Mouse (Mus musculus): ENCODE results near the gene Khk. TPM values are rescaled to one million over a fixed set of nuclear protein-coding genes. Genes with fewer than 3 reads are reported as not detected.
"Not testable (repeated sequence)": the region's sequence is repeated elsewhere in the genome, so short reads cannot be mapped to it uniquely, and the experiment has no call there.

Gene Khk
- polyA plus RNA-seq (2016; fragmentation: Nextera tagmentation; extraction: Ambion mirVana): 7.1 and 7.8 TPM in 2 replicates

- Histone ChIP-seq H3K9me3 (replicated peaks) (no peaks in the 10 kb centered on the region), H3K27me3 (ENCODE audit: low read depth, poor library complexity, severe bottlenecking) (no peaks in the 10 kb centered on the region), H3K4me3 (peak within 1 kb of the TSS; percentile 59), H3K36me3 (peaks cover 48% of the 10 kb centered on the region), H3K27ac (peak within 1 kb of the TSS; percentile 83), H3K4me1 (peaks cover 61% of the 10 kb centered on the region)
- peak; percentile 99 for DNase-seq (ENCODE audit: low spot score)
- 1% methylated on average over 39 of the region's 40 CpGs for WGBS
Observed at GRCm38 (mm10) chr5:30921256-30922033, at the start of gene Khk. TSS of gene Khk (plus strand) at chr5:30921431.

- no peak overlapping the region for H3K27ac ChIP-seq
- peaks cover 72% of the 10 kb centered on the region for H3K36me3 ChIP-seq
- 90% methylated on average over 9 of the region's 9 CpGs for WGBS
- peaks cover 17% of the 10 kb centered on the region for H3K4me1 ChIP-seq
- H3K27me3 ChIP-seq (ENCODE audit: low read depth, poor library complexity, severe bottlenecking): no peaks in the 10 kb centered on the region
- H3K4me3 ChIP-seq: no peak overlapping the region
- no peak for DNase-seq (ENCODE audit: low spot score)
- H3K9me3 ChIP-seq (replicated peaks): no peaks in the 10 kb centered on the region
Observed at GRCm38 (mm10) chr5:30872574-30872973, 48.7 kb upstream of the Khk start.

GRCm38 (mm10) chr5:30874365-30874764, 46.9 kb upstream of the Khk start:
- 91% methylated on average over 7 of the region's 7 CpGs for WGBS
- peaks cover 22% of the 10 kb centered on the region for H3K4me1 ChIP-seq
- H3K36me3 ChIP-seq: peaks cover 78% of the 10 kb centered on the region

GRCm38 (mm10) chr5:30878616-30879015, 42.6 kb upstream of the Khk start:
- Histone ChIP-seq H3K27me3 (ENCODE audit: low read depth, poor library complexity, severe bottlenecking) (no peaks in the 10 kb centered on the region), H3K9me3 (replicated peaks) (no peaks in the 10 kb centered on the region), H3K36me3 (peaks cover 46% of the 10 kb centered on the region), H3K27ac (peak overlapping the region; percentile 54; the same call in 1 of the 2 replicates), H3K4me3 (no peak overlapping the region), H3K4me1 (peaks cover 24% of the 10 kb centered on the region)
- 31% methylated on average over 6 of the region's 6 CpGs for WGBS
- no peak for DNase-seq (ENCODE audit: low spot score)

More at GRCm38 (mm10) chr5:30874365-30874764, 46.9 kb upstream of the Khk start:
- Histone ChIP-seq H3K27me3 (ENCODE audit: low read depth, poor library complexity, severe bottlenecking) (no peaks in the 10 kb centered on the region), H3K4me3 (no peak overlapping the region), H3K9me3 (replicated peaks) (no peaks in the 10 kb centered on the region), H3K27ac (no peak overlapping the region)
- no peak for DNase-seq (ENCODE audit: low spot score)

GRCm38 (mm10) chr5:30879347-30879943, 41.8 kb upstream of the Khk start:
- H3K36me3 ChIP-seq: peaks cover 37% of the 10 kb centered on the region
- no peaks in the 10 kb centered on the region for H3K9me3 ChIP-seq (replicated peaks)
- peak overlapping the region; percentile 54; the same call in 1 of the 2 replicates for H3K27ac ChIP-seq
- WGBS: 83% methylated on average over 5 of the region's 5 CpGs
- peaks cover 24% of the 10 kb centered on the region for H3K4me1 ChIP-seq
- H3K4me3 ChIP-seq: no peak overlapping the region
- no peaks in the 10 kb centered on the region for H3K27me3 ChIP-seq (ENCODE audit: low read depth, poor library complexity, severe bottlenecking)
- DNase-seq (ENCODE audit: low spot score): no peak

- not testable (repeated sequence) for H3K4me3 ChIP-seq; H3K27ac ChIP-seq; H3K9me3 ChIP-seq (replicated peaks); DNase-seq (ENCODE audit: low spot score); H3K27me3 ChIP-seq (ENCODE audit: low read depth, poor library complexity, severe bottlenecking)
- H3K4me1 ChIP-seq: peaks cover 28% of the 10 kb centered on the region
- WGBS: 85% methylated on average over 4 of the region's 4 CpGs
- H3K36me3 ChIP-seq: peaks cover 14% of the 10 kb centered on the region
Observed at GRCm38 (mm10) chr5:30881839-30882238, 39.4 kb upstream of the Khk start.

- H3K4me3 ChIP-seq: peak overlapping the region; percentile 86; the same call in 1 of the 2 replicates
- 74% methylated on average over 4 of the region's 4 CpGs for WGBS
- H3K4me1 ChIP-seq: peaks cover 23% of the 10 kb centered on the region
- H3K27ac ChIP-seq: no peak overlapping the region
- H3K9me3 ChIP-seq (replicated peaks): no peaks in the 10 kb centered on the region
- H3K36me3 ChIP-seq: peaks cover 11% of the 10 kb centered on the region
- H3K27me3 ChIP-seq (ENCODE audit: low read depth, poor library complexity, severe bottlenecking): no peaks in the 10 kb centered on the region
- no peak for DNase-seq (ENCODE audit: low spot score)
Observed at GRCm38 (mm10) chr5:30886209-30886608, 35.0 kb upstream of the Khk start.

- Histone ChIP-seq H3K36me3 (peaks cover 17% of the 10 kb centered on the region), H3K9me3 (replicated peaks) (no peaks in the 10 kb centered on the region), H3K4me1 (peaks cover 23% of the 10 kb centered on the region), H3K27me3 (ENCODE audit: low read depth, poor library complexity, severe bottlenecking) (no peaks in the 10 kb centered on the region), H3K27ac (peak overlapping the region; percentile 98), H3K4me3 (peak overlapping the region; percentile 86)
- DNase-seq (ENCODE audit: low spot score): no peak
- 45% methylated on average over 5 of the region's 5 CpGs for WGBS
Observed at GRCm38 (mm10) chr5:30886731-30887130, 34.5 kb upstream of the Khk start.

- Histone ChIP-seq H3K4me3 (peak overlapping the region; percentile 86), H3K27me3 (ENCODE audit: low read depth, poor library complexity, severe bottlenecking) (no peaks in the 10 kb centered on the region), H3K36me3 (peaks cover 23% of the 10 kb centered on the region), H3K27ac (peak overlapping the region; percentile 98), H3K4me1 (peaks cover 23% of the 10 kb centered on the region), H3K9me3 (replicated peaks) (no peaks in the 10 kb centered on the region)
- DNase-seq (ENCODE audit: low spot score): peak; percentile 86
- WGBS: under 1% methylated on average over 19 of the region's 19 CpGs
Observed at GRCm38 (mm10) chr5:30887331-30887761, 33.9 kb upstream of the Khk start.

GRCm38 (mm10) chr5:30887858-30888336, 33.3 kb upstream of the Khk start:
- Histone ChIP-seq H3K4me1 (peaks cover 23% of the 10 kb centered on the region), H3K36me3 (peaks cover 28% of the 10 kb centered on the region), H3K27ac (peak overlapping the region; percentile 98), H3K9me3 (replicated peaks) (no peaks in the 10 kb centered on the region), H3K27me3 (ENCODE audit: low read depth, poor library complexity, severe bottlenecking) (no peaks in the 10 kb centered on the region), H3K4me3 (peak overlapping the region; percentile 86)
- under 1% methylated on average over 28 of the region's 28 CpGs for WGBS
- peak; percentile 98 for DNase-seq (ENCODE audit: low spot score)

GRCm38 (mm10) chr5:30888337-30889087, 32.7 kb upstream of the Khk start, which contains the start of gene Agbl5:
TSS of gene Agbl5 (plus strand) at chr5:30888694.
- peaks cover 23% of the 10 kb centered on the region for H3K4me1 ChIP-seq
- WGBS: under 1% methylated on average over 42 of the region's 42 CpGs
- H3K4me3 ChIP-seq: peak within 1 kb of the TSS; percentile 86
- no peaks in the 10 kb centered on the region for H3K9me3 ChIP-seq (replicated peaks)
- peaks cover 34% of the 10 kb centered on the region for H3K36me3 ChIP-seq
- H3K27ac ChIP-seq: peak within 1 kb of the TSS; percentile 98
- DNase-seq (ENCODE audit: low spot score): peak; percentile 98
- no peaks in the 10 kb centered on the region for H3K27me3 ChIP-seq (ENCODE audit: low read depth, poor library complexity, severe bottlenecking)

- no peaks in the 10 kb centered on the region for H3K27me3 ChIP-seq (ENCODE audit: low read depth, poor library complexity, severe bottlenecking)
- no peaks in the 10 kb centered on the region for H3K9me3 ChIP-seq (replicated peaks)
- H3K36me3 ChIP-seq: peaks cover 41% of the 10 kb centered on the region
- 2% methylated on average over 41 of the region's 42 CpGs for WGBS
- peak; percentile 92 for DNase-seq (ENCODE audit: low spot score)
- H3K4me3 ChIP-seq: peak overlapping the region; percentile 86
- peaks cover 23% of the 10 kb centered on the region for H3K4me1 ChIP-seq
- H3K27ac ChIP-seq: peak overlapping the region; percentile 98
Observed at GRCm38 (mm10) chr5:30889088-30889754, 32.0 kb upstream of the Khk start.
